Mouse (Mus musculus) right cerebral cortex, postnatal 14 days (tissue): ENCODE results near the gene Pcnt.

Experiments
- DNase-seq: peaks from one replicate; pipeline ENCODE4 v3.0.0; 2022

Gene Pcnt

GRCm38 (mm10) chr10:76442178-76443088, at the start of gene Pcnt:
TSS of gene Pcnt (minus strand) at chr10:76442786.
- peak; percentile 97 for DNase-seq

GRCm38 (mm10) chr10:76489205-76489604, 46.6 kb upstream of the Pcnt start:
- no peak for DNase-seq

- DNase-seq = no peak
These were observed 45.7 kb upstream of the Pcnt start for GRCm38 (mm10) chr10:76488265-76488664.

DNA sequence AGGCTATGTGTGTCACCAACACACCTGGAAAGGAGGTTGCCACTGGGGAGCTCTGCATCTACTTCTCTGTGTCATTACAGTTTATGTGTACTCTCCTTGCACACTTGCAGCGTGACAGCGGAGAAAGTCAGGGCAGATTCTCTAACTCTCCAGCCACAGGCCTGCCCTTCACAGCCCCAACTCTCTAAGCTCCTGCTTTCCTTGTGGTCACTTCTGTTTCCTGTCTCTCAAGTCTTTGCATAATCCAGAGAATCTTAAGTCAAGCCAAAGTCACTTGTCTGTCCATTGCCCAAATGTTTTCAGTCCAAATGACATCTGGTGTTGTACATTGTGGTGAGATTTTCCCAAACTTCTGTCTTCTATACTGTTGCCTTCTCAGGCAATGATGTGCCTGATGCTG, 43.7 kb upstream of the Pcnt start:
- DNase-seq = no peak

DNA sequence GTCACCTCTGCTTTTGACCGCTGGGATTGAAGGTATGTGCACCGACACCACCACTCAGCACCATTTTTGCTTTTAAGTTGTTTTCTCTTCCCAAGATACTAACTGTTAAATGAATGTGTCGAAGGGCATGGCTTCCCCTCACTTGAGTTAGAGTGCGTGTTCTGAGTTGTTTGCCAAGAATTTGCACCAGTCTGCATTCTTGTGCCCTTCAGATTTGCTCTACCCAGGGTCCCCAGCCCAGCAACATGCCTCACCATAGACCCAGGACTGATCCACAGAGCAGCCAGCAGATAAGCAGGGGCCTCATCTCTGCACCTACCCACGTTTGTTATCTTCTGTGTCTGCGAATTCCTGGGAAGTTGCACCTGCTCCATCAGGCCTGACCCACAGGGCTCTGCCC, 38.9 kb upstream of the Pcnt start:
- DNase-seq = no peak

- DNase-seq = no peak
These were observed 38.3 kb upstream of the Pcnt start for GRCm38 (mm10) chr10:76480851-76481250.

GRCm38 (mm10) chr10:76473759-76474158, 31.2 kb upstream of the Pcnt start:
- no peak for DNase-seq

GRCm38 (mm10) chr10:76468203-76469162, 25.9 kb upstream of the Pcnt start, which contains the start of the genes Mcm3ap and Ybey:
TSS of gene Mcm3ap (plus strand) at chr10:76468927.
TSS of gene Ybey (minus strand) at chr10:76469114.
- peak; percentile 86 for DNase-seq

- DNase-seq = no peak
These were observed 20.1 kb upstream of the Pcnt start for GRCm38 (mm10) chr10:76462721-76463120.

DNA sequence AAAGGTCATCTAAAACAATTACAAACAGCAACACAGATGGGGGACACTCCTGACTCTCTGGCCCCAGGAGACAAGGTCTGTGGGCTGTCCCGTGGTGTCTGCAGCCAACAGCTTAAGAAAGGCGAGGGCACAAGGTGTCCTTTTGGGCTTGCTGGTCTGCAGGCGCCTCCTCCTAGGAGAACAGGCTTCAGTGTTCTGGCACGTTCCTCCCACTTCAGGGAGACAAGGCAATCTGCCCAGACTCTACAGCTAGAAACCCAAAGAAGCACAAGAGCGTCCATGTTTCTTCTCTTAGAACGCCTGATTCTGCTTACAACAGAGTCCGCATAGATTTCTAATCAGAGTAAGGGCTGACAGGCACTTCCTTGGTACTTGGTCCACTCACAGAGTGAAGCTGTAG, 19.7 kb upstream of the Pcnt start:
- no peak for DNase-seq

DNA sequence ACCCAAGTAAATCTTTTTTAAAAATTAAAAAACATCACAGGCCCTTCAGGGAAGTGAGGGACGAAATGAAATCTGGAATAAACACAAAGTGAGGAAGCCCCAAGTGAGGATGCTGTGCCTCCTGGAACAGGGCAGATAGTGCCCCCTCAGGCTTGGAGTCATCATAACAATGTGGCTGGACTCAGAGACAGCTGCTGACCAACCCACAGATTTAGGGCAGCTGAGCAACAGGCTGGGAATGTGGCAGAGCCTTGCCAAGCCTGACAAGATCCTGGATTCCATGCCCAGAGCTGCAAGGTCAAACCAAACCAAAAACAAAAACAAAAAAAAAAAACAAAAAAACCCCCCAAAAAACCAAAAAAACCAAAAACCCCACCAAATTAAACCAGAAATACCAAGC, 18.7 kb upstream of the Pcnt start:
- no peak for DNase-seq

- DNase-seq = peak; percentile 55
These were observed 12.7 kb upstream of the Pcnt start for GRCm38 (mm10) chr10:76455289-76455688.

- DNase-seq = no peak
These were observed 6.3 kb upstream of the Pcnt start, which contains the start of gene 2610028H24Rik for GRCm38 (mm10) chr10:76448851-76449250. TSS of gene 2610028H24Rik (plus strand) at chr10:76449081.

GRCm38 (mm10) chr10:76447406-76448229, 5.0 kb upstream of the Pcnt start:
- no peak for DNase-seq

GRCm38 (mm10) chr10:76445996-76446681, 3.6 kb upstream of the Pcnt start:
- DNase-seq = no peak

- no peak for DNase-seq
These were observed 2.3 kb downstream of the Pcnt start, which contains the start of gene AC141477.1 for GRCm38 (mm10) chr10:76440281-76440680. TSS of gene AC141477.1 (minus strand) at chr10:76440444.

- DNase-seq = no peak
These were observed 3.3 kb downstream of the Pcnt start for GRCm38 (mm10) chr10:76439107-76439890.

- no peak for DNase-seq
These were observed 8.7 kb downstream of the Pcnt start for GRCm38 (mm10) chr10:76433925-76434324.

DNA sequence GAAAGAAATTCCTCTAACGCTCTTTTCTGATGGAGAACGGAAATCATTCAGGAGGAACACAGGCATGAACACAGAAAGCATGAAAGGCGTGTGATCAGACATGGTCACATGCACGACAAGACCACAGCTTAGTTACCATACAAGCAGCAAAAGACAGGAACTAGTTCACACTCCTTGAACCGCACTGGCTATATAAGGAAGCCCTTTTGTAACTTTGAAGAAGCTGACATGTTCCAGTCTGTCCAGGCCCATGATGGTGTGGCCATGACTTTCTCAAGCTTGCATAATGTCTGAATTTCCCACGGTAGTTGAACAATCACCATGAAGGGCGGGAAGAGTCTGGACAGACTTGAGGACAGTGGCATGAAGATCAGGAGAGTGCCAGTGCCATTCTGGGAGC, 16.9 kb downstream of the Pcnt start:
- DNase-seq = no peak

GRCm38 (mm10) chr10:76416811-76417210, 25.8 kb downstream of the Pcnt start:
- DNase-seq = peak; percentile 37

GRCm38 (mm10) chr10:76408520-76408919, 34.1 kb downstream of the Pcnt start:
- no peak for DNase-seq
